Comparison of ENCODE assay signal across 25 mouse cellular contexts in the genomic region with DNA sequence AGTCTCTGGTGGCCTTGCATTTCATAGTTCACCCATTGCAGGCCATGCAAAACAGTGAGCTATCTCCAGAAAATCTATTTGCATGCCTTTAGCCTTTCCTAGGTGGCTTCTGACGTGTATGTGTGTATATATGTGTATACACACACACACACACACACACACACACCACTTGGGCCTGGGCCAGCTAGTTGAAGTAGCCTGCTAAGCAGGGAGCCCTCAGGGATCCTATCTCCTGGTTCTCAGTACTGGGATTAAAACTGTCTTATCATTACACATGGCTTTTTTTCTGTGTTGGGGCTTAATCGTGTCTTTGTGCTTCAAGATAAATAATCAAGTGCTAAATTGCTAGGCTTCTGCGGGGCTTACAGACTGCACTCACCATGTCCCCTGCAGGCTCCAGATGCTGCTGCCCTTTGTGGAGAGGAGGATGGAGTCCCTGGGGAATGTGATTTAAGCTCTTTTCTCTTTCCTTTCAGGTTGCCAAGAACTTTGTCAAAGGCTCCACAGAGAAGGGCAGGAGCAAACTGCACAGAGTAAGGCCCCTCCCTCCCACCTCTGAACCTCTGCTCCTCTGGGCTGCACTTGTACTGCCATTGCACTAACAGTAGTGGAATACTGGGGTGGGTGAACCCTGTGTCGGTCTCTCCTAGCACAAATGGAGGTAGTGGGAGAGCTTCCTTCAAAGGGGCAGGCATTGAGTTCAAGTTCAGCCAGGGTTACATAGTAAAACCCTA. TPM values are rescaled to one million over a fixed set of nuclear protein-coding genes. Genes with fewer than 3 reads are reported as not detected.
DNase-seq lines count a peak whose midpoint lies in the region; ATAC-seq and TF ChIP-seq lines count a peak whose summit lies in the region.
"Had no signal": no experiment of that assay in that cellular context is flagged by ENCODE, and none has a peak within 500 bp of the region (broad histone marks: within the 10 kb centered on the region; RNA-seq: fewer than 3 reads in every experiment).

No protein-coding gene starts in this region.

- H3K36me3 ChIP-seq in hindbrain, embryonic 13.5 days = peaks cover 36% of the 10 kb centered on the region
- 0 out of 2 replicates have a peak, but pooled peaks cover 2% of the 10 kb centered on the region for H3K36me3 ChIP-seq in hindbrain, embryonic 11.5 days (ENCODE audit: control insufficient read depth, insufficient read depth, low read length)
- H3K36me3 ChIP-seq in testis, adult 2 months (ENCODE audit: control insufficient read depth, insufficient read depth, low read length) = no peaks in the 10 kb centered on the region
- H3K36me3 ChIP-seq in midbrain, embryonic 11.5 days (ENCODE audit: control insufficient read depth, insufficient read depth, low read length) = peaks cover 27% of the 10 kb centered on the region

- no peak for ATAC-seq in hindbrain, embryonic 13.5 days (ENCODE audit: low FRiP score)
- no peak for ATAC-seq in hindbrain, embryonic 11.5 days (ENCODE audit: low FRiP score)
- ATAC-seq in midbrain, embryonic 11.5 days (ENCODE audit: low FRiP score) = peak; percentile 42; the same call in 1 of the 2 replicates
- ATAC-seq: forebrain, embryonic 14.5 days; intestine, embryonic 16.5 days had no signal

- H3K9me3 ChIP-seq in hindbrain, embryonic 13.5 days = no peaks in the 10 kb centered on the region
- no peaks in the 10 kb centered on the region for H3K9me3 ChIP-seq in hindbrain, embryonic 11.5 days (ENCODE audit: control insufficient read depth, low read length)
- no peaks in the 10 kb centered on the region for H3K9me3 ChIP-seq in midbrain, embryonic 11.5 days (ENCODE audit: control insufficient read depth, low read length)
- H3K9me3 ChIP-seq: heart, embryonic 15.5 days; hindbrain, embryonic 15.5 days had no signal

- 77% methylated on average over 4 of the region's 4 CpGs for WGBS in hindbrain, embryonic 13.5 days
- WGBS in hindbrain, embryonic 11.5 days = 88% methylated on average over 4 of the region's 4 CpGs
- 70% methylated on average over 4 of the region's 4 CpGs for WGBS in midbrain, embryonic 11.5 days

- H3K4me2 ChIP-seq in hindbrain, embryonic 13.5 days = no peak overlapping the region
- H3K4me2 ChIP-seq in hindbrain, embryonic 11.5 days (replicated peaks; ENCODE audit: low read depth, low read length) = no peak overlapping the region
- H3K4me2 ChIP-seq in midbrain, embryonic 11.5 days = no peak overlapping the region
- H3K4me2 ChIP-seq: heart, embryonic 15.5 days; hindbrain, embryonic 15.5 days; lung, embryonic 14.5 days had no signal

- H3K27ac ChIP-seq in hindbrain, embryonic 13.5 days = peak overlapping the region; percentile 49; the same call in 1 of the 2 replicates
- H3K27ac ChIP-seq in hindbrain, embryonic 11.5 days (ENCODE audit: low read depth, low read length) = no peak overlapping the region
- no peak overlapping the region for H3K27ac ChIP-seq in testis, adult 2 months (ENCODE audit: control insufficient read depth, insufficient read depth, low read depth, low read length)
- no peak overlapping the region for H3K27ac ChIP-seq in midbrain, embryonic 11.5 days (ENCODE audit: low read depth, low read length)
- H3K27ac ChIP-seq: heart, adult 2 months; heart, embryonic 15.5 days; hindbrain, embryonic 15.5 days had no signal

- TF ChIP-seq POLR2A in testis, adult 2 months (IDR thresholded peaks at IDR 0.05; ENCODE audit: control insufficient read depth, low read depth, low read length) = no peak

- no peaks in the 10 kb centered on the region for H3K27me3 ChIP-seq in hindbrain, embryonic 13.5 days
- no peaks in the 10 kb centered on the region for H3K27me3 ChIP-seq in hindbrain, embryonic 11.5 days (ENCODE audit: control insufficient read depth, insufficient read depth, low read length)
- no peaks in the 10 kb centered on the region for H3K27me3 ChIP-seq in testis, adult 2 months (ENCODE audit: control insufficient read depth, insufficient read depth, low read length)
- H3K27me3 ChIP-seq in midbrain, embryonic 11.5 days (ENCODE audit: control insufficient read depth, insufficient read depth, low read length) = no peaks in the 10 kb centered on the region
- H3K27me3 ChIP-seq: heart, embryonic 15.5 days; hindbrain, embryonic 15.5 days had no signal

- H3K9ac ChIP-seq in hindbrain, embryonic 13.5 days = peak overlapping the region; percentile 31; the same call in 1 of the 2 replicates
- no peak overlapping the region for H3K9ac ChIP-seq in hindbrain, embryonic 11.5 days (ENCODE audit: low read depth, low read length)
- H3K9ac ChIP-seq in midbrain, embryonic 11.5 days (ENCODE audit: low read length) = no peak overlapping the region
- H3K9ac ChIP-seq: heart, embryonic 15.5 days; hindbrain, embryonic 15.5 days; lung, embryonic 14.5 days had no signal

- no peaks in the 10 kb centered on the region for H3K4me1 ChIP-seq in hindbrain, embryonic 13.5 days (replicated peaks)
- no peaks in the 10 kb centered on the region for H3K4me1 ChIP-seq in hindbrain, embryonic 11.5 days (replicated peaks; ENCODE audit: control insufficient read depth, insufficient read depth, low read length)
- no peaks in the 10 kb centered on the region for H3K4me1 ChIP-seq in testis, adult 2 months (ENCODE audit: control insufficient read depth, insufficient read depth, low read length)
- H3K4me1 ChIP-seq in midbrain, embryonic 11.5 days (ENCODE audit: control insufficient read depth, insufficient read depth, low read length) = no peaks in the 10 kb centered on the region
- H3K4me1 ChIP-seq: hindbrain, embryonic 15.5 days had no signal

- no peak for TF ChIP-seq CTCF in testis, adult 2 months (IDR thresholded peaks at IDR 0.05; ENCODE audit: control insufficient read depth, insufficient read depth, insufficient replicate concordance, low read depth, low read length)

- no peak for DNase-seq in hindbrain, embryonic 11.5 days (ENCODE audit: low spot score)
- DNase-seq in testis, postnatal 14 days (ENCODE audit: low spot score) = no peak
- no peak for DNase-seq in midbrain, embryonic 11.5 days (ENCODE audit: low spot score, missing footprints)
- no peak for DNase-seq in gastrocnemius, postnatal 25 days
- no peak for DNase-seq in T-cell, adult 2 months (ENCODE audit: low spot score)
- no peak for DNase-seq in urinary bladder, adult 2 months (ENCODE audit: low spot score)
- DNase-seq: adrenal gland, postnatal 10 days; B cell, adult 2 months; cerebellum, adult 11 months; cerebellum, postnatal 25 days; embryo, embryonic 11 days; gastrocnemius, postnatal 14 days; heart, adult 2 months; kidney, postnatal 36 days; lung, embryonic 14.5 days; lung, postnatal 36 days; right cerebral cortex, postnatal 4 days; thymus, postnatal 14 days had no signal

- H3K4me3 ChIP-seq in hindbrain, embryonic 13.5 days = no peak overlapping the region
- H3K4me3 ChIP-seq in hindbrain, embryonic 11.5 days (ENCODE audit: low read depth, low read length) = no peak overlapping the region
- peak overlapping the region; percentile 67 for H3K4me3 ChIP-seq in testis, adult 2 months (ENCODE audit: control insufficient read depth, low read depth, low read length)
- H3K4me3 ChIP-seq in midbrain, embryonic 11.5 days (ENCODE audit: low read depth, low read length) = no peak overlapping the region
- H3K4me3 ChIP-seq: erythroblast, embryonic 14.5 days; heart, adult 2 months; heart, embryonic 15.5 days; hindbrain, embryonic 15.5 days had no signal

RNA-seq across cellular contexts. Expression of gene Chaf1a, which starts 15.9 kb away (rescaled TPM):
- 6.1 and 6.9 TPM in 2 replicates for polyA plus RNA-seq in hindbrain, embryonic 13.5 days (2015; fragmentation: Nextera tagmentation; extraction: Ambion mirVana)
- polyA plus RNA-seq in hindbrain, embryonic 11.5 days (2014; fragmentation: Nextera tagmentation; extraction: Ambion mirVana) = 16.1 and 18.9 TPM in 2 replicates
- 70.3 and 71.8 TPM in 2 replicates for polyA plus RNA-seq in testis, adult 2 months (2012; rRNA removed)
- polyA plus RNA-seq in midbrain, embryonic 11.5 days (2014; fragmentation: Nextera tagmentation; extraction: Ambion mirVana) = 20.7 and 24.7 TPM in 2 replicates
- total RNA-seq in gastrocnemius, postnatal 25 days (2021) = 1 to 10 TPM in 1 of 2 experiments, under 1 TPM in 1; 0.79 to 1.3 TPM
- polyA plus RNA-seq in urinary bladder, adult 2 months (2012; rRNA removed) = 2.1 and 2.2 TPM in 2 replicates

RNA-seq across cellular contexts. Expression of gene Ubxn6, which starts 18.7 kb away (rescaled TPM):
- polyA plus RNA-seq in hindbrain, embryonic 13.5 days (2015; fragmentation: Nextera tagmentation; extraction: Ambion mirVana) = 77.2 and 86.0 TPM in 2 replicates
- polyA plus RNA-seq in hindbrain, embryonic 11.5 days (2014; fragmentation: Nextera tagmentation; extraction: Ambion mirVana) = 50.6 and 51.1 TPM in 2 replicates
- 646 and 694 TPM in 2 replicates for polyA plus RNA-seq in testis, adult 2 months (2012; rRNA removed)
- polyA plus RNA-seq in midbrain, embryonic 11.5 days (2014; fragmentation: Nextera tagmentation; extraction: Ambion mirVana) = 43.2 and 48.4 TPM in 2 replicates
- total RNA-seq in gastrocnemius, postnatal 25 days (2021) = 10 to 100 TPM; 42.7 to 46.1 TPM
- polyA plus RNA-seq in urinary bladder, adult 2 months (2012; rRNA removed) = 62.3 and 62.7 TPM in 2 replicates

RNA-seq across cellular contexts. Expression of gene Sh3gl1, which starts 19.7 kb away (rescaled TPM):
- 116 and 118 TPM in 2 replicates for polyA plus RNA-seq in hindbrain, embryonic 13.5 days (2015; fragmentation: Nextera tagmentation; extraction: Ambion mirVana)
- polyA plus RNA-seq in hindbrain, embryonic 11.5 days (2014; fragmentation: Nextera tagmentation; extraction: Ambion mirVana) = 112 and 114 TPM in 2 replicates
- polyA plus RNA-seq in testis, adult 2 months (2012; rRNA removed) = 91.9 and 105 TPM in 2 replicates
- polyA plus RNA-seq in midbrain, embryonic 11.5 days (2014; fragmentation: Nextera tagmentation; extraction: Ambion mirVana) = 106 and 118 TPM in 2 replicates
- 10 to 100 TPM; 10.8 to 12.4 TPM for total RNA-seq in gastrocnemius, postnatal 25 days (2021)
- 55.5 and 78.1 TPM in 2 replicates for polyA plus RNA-seq in urinary bladder, adult 2 months (2012; rRNA removed)

RNA-seq across cellular contexts. Expression of gene Hdgfl2, which starts 23.3 kb away (rescaled TPM):
- polyA plus RNA-seq in hindbrain, embryonic 13.5 days (2015; fragmentation: Nextera tagmentation; extraction: Ambion mirVana) = 150 and 154 TPM in 2 replicates
- polyA plus RNA-seq in hindbrain, embryonic 11.5 days (2014; fragmentation: Nextera tagmentation; extraction: Ambion mirVana) = 100 and 113 TPM in 2 replicates
- 115 and 135 TPM in 2 replicates for polyA plus RNA-seq in testis, adult 2 months (2012; rRNA removed)
- 104 and 121 TPM in 2 replicates for polyA plus RNA-seq in midbrain, embryonic 11.5 days (2014; fragmentation: Nextera tagmentation; extraction: Ambion mirVana)
- total RNA-seq in gastrocnemius, postnatal 25 days (2021) = 10 to 100 TPM; 21.5 to 24.2 TPM
- 68.8 and 70.6 TPM in 2 replicates for polyA plus RNA-seq in urinary bladder, adult 2 months (2012; rRNA removed)

RNA-seq across cellular contexts. Expression of gene Mpnd, which starts 50.6 kb away (rescaled TPM):
- polyA plus RNA-seq in hindbrain, embryonic 13.5 days (2015; fragmentation: Nextera tagmentation; extraction: Ambion mirVana) = 159 and 163 TPM in 2 replicates
- 141 and 163 TPM in 2 replicates for polyA plus RNA-seq in hindbrain, embryonic 11.5 days (2014; fragmentation: Nextera tagmentation; extraction: Ambion mirVana)
- 12.7 and 13.1 TPM in 2 replicates for polyA plus RNA-seq in testis, adult 2 months (2012; rRNA removed)
- 146 and 158 TPM in 2 replicates for polyA plus RNA-seq in midbrain, embryonic 11.5 days (2014; fragmentation: Nextera tagmentation; extraction: Ambion mirVana)
- total RNA-seq in gastrocnemius, postnatal 25 days (2021) = 10 to 100 TPM; 43.3 to 44.4 TPM
- polyA plus RNA-seq in urinary bladder, adult 2 months (2012; rRNA removed) = 50.4 and 51.1 TPM in 2 replicates
